Mouse (Mus musculus): ENCODE results near the gene Trim11. TPM values are rescaled to one million over a fixed set of nuclear protein-coding genes. Genes with fewer than 3 reads are reported as not detected.

Gene Trim11
- 19.2 and 23.0 TPM in 2 replicates for polyA plus RNA-seq (2014; fragmentation: Nextera tagmentation; extraction: Ambion mirVana)

GRCm38 (mm10) chr11:58978027-58978705, at the start of gene Trim11:
TSS of gene Trim11 (plus strand) at chr11:58978093.
- Histone ChIP-seq H3K9ac (ENCODE audit: low read depth, low read length) (peak within 1 kb of the TSS; percentile 93), H3K27me3 (replicated peaks; ENCODE audit: control insufficient read depth, insufficient read depth, low read length) (no peaks in the 10 kb centered on the region), H3K4me1 (ENCODE audit: control insufficient read depth, insufficient read depth, low read length) (peaks cover 20% of the 10 kb centered on the region), H3K9me3 (ENCODE audit: control insufficient read depth, low read length) (no peaks in the 10 kb centered on the region), H3K36me3 (ENCODE audit: control insufficient read depth, insufficient read depth, low read length) (peaks cover 18% of the 10 kb centered on the region), H3K4me3 (ENCODE audit: low read depth, low read length) (peak within 1 kb of the TSS; percentile 100), H3K27ac (replicated peaks; ENCODE audit: low read depth, low read length) (peak within 1 kb of the TSS; percentile 75), H3K4me2 (ENCODE audit: low read depth, low read length) (peak within 1 kb of the TSS; percentile 98)
- DNase-seq (ENCODE audit: low spot score) (peak; percentile 90), ATAC-seq (ENCODE audit: low read depth) (peak; percentile 69)
- 0% methylated on average over 60 of the region's 64 CpGs for WGBS

DNA sequence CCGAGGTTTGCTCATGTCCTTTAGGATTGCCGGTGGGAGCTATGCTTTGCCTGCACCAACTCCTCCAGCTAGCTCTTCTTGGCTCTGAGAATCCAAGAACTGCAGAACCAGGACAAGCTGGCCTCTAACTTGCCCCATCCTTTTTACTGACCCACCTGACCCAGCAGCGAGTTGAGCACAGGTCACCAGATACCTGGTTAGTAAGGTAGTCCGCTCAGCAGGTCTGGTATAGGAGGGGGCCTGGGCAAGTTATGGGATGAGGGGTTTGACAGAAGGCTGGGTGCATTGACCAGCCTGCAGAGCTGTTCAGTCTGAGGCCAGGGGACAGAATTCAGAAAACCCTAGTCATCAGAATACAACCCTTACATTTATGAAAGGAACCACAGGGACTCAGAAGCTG, 48.8 kb upstream of the Trim11 start:
- ATAC-seq (ENCODE audit: low read depth) (no peak), DNase-seq (ENCODE audit: low spot score) (no peak)
- WGBS = 60% methylated on average over 4 of the region's 4 CpGs
- Histone ChIP-seq H3K36me3 (ENCODE audit: control insufficient read depth, insufficient read depth, low read length) (peaks cover 31% of the 10 kb centered on the region), H3K4me2 (ENCODE audit: low read depth, low read length) (no peak overlapping the region), H3K4me1 (ENCODE audit: control insufficient read depth, insufficient read depth, low read length) (no peaks in the 10 kb centered on the region), H3K4me3 (ENCODE audit: low read depth, low read length) (no peak overlapping the region), H3K27me3 (replicated peaks; ENCODE audit: control insufficient read depth, insufficient read depth, low read length) (no peaks in the 10 kb centered on the region), H3K9ac (ENCODE audit: low read depth, low read length) (no peak overlapping the region), H3K9me3 (ENCODE audit: control insufficient read depth, low read length) (no peaks in the 10 kb centered on the region), H3K27ac (replicated peaks; ENCODE audit: low read depth, low read length) (no peak overlapping the region)

GRCm38 (mm10) chr11:58929641-58930040, 48.3 kb upstream of the Trim11 start:
- Histone ChIP-seq H3K9me3 (ENCODE audit: control insufficient read depth, low read length) (no peaks in the 10 kb centered on the region), H3K36me3 (ENCODE audit: control insufficient read depth, insufficient read depth, low read length) (peaks cover 37% of the 10 kb centered on the region), H3K4me1 (ENCODE audit: control insufficient read depth, insufficient read depth, low read length) (no peaks in the 10 kb centered on the region), H3K9ac (ENCODE audit: low read depth, low read length) (no peak overlapping the region), H3K27me3 (replicated peaks; ENCODE audit: control insufficient read depth, insufficient read depth, low read length) (no peaks in the 10 kb centered on the region), H3K27ac (replicated peaks; ENCODE audit: low read depth, low read length) (no peak overlapping the region), H3K4me2 (ENCODE audit: low read depth, low read length) (no peak overlapping the region), H3K4me3 (ENCODE audit: low read depth, low read length) (no peak overlapping the region)
- 45% methylated on average over 3 of the region's 3 CpGs for WGBS
- no peak for DNase-seq (ENCODE audit: low spot score)
- ATAC-seq (ENCODE audit: low read depth) = no peak

GRCm38 (mm10) chr11:58930254-58930653, 47.6 kb upstream of the Trim11 start:
- Histone ChIP-seq H3K9ac (ENCODE audit: low read depth, low read length) (no peak overlapping the region), H3K4me2 (ENCODE audit: low read depth, low read length) (no peak overlapping the region), H3K36me3 (ENCODE audit: control insufficient read depth, insufficient read depth, low read length) (peaks cover 40% of the 10 kb centered on the region), H3K9me3 (ENCODE audit: control insufficient read depth, low read length) (no peaks in the 10 kb centered on the region), H3K4me3 (ENCODE audit: low read depth, low read length) (no peak overlapping the region), H3K4me1 (ENCODE audit: control insufficient read depth, insufficient read depth, low read length) (no peaks in the 10 kb centered on the region), H3K27ac (replicated peaks; ENCODE audit: low read depth, low read length) (no peak overlapping the region), H3K27me3 (replicated peaks; ENCODE audit: control insufficient read depth, insufficient read depth, low read length) (no peaks in the 10 kb centered on the region)
- no peak for ATAC-seq (ENCODE audit: low read depth)
- no peak for DNase-seq (ENCODE audit: low spot score)
- WGBS = 93% methylated on average over 3 of the region's 3 CpGs

DNA sequence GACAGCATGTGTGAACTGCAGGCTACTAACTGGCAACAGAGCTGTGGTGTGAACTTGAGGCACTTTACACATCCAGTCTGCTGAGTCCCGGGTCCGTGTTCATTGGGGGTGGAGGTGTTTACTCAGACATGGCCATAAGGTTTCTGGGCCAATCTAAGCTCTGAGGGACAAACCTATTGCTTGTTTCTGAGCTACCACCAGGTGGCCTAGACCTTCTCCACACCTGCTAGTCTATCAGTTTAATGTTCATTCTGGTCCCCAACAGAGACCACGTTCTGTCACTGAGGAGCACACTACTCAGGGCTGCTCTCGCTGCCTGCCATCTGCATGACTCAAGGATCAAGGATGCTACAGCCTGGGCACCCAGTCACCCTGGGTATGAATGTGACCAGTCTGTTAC, 46.3 kb upstream of the Trim11 start:
- Histone ChIP-seq H3K9ac (ENCODE audit: low read depth, low read length) (no peak overlapping the region), H3K27me3 (replicated peaks; ENCODE audit: control insufficient read depth, insufficient read depth, low read length) (no peaks in the 10 kb centered on the region), H3K36me3 (ENCODE audit: control insufficient read depth, insufficient read depth, low read length) (peaks cover 53% of the 10 kb centered on the region), H3K4me1 (ENCODE audit: control insufficient read depth, insufficient read depth, low read length) (no peaks in the 10 kb centered on the region), H3K9me3 (ENCODE audit: control insufficient read depth, low read length) (no peaks in the 10 kb centered on the region), H3K27ac (replicated peaks; ENCODE audit: low read depth, low read length) (no peak overlapping the region), H3K4me2 (ENCODE audit: low read depth, low read length) (no peak overlapping the region), H3K4me3 (ENCODE audit: low read depth, low read length) (no peak overlapping the region)
- 80% methylated on average over 4 of the region's 4 CpGs for WGBS
- DNase-seq (ENCODE audit: low spot score) = no peak
- ATAC-seq (ENCODE audit: low read depth) = no peak

DNA sequence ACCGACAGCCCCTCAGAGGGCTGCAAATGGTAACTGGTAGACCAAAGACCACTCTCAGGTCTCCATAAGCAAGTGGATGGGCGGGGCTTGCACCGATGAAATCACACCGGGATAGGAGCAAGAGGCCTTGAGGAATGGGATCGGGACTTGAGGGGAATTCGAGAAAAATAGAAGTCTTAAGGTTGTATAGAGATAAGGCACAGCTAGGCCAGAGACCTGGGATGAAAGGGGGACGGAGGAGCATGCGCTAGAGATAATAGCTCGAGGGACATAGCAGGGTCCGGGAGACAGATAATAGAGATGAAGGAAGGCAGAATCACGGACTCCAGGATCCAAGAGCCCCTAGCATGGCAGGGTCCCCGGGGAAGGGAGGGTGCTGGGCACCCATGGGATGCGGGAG, 40.0 kb upstream of the Trim11 start:
- H3K9me3 ChIP-seq (ENCODE audit: control insufficient read depth, low read length) = no peaks in the 10 kb centered on the region
- peak overlapping the region; percentile 98 for H3K4me3 ChIP-seq (ENCODE audit: low read depth, low read length)
- under 1% methylated on average over 13 of the region's 13 CpGs for WGBS
- H3K4me2 ChIP-seq (ENCODE audit: low read depth, low read length) = peak overlapping the region; percentile 76
- H3K4me1 ChIP-seq (ENCODE audit: control insufficient read depth, insufficient read depth, low read length) = peaks cover 13% of the 10 kb centered on the region
- H3K27ac ChIP-seq (replicated peaks; ENCODE audit: low read depth, low read length) = peak overlapping the region; percentile 94
- H3K27me3 ChIP-seq (replicated peaks; ENCODE audit: control insufficient read depth, insufficient read depth, low read length) = no peaks in the 10 kb centered on the region
- peak overlapping the region; percentile 96 for H3K9ac ChIP-seq (ENCODE audit: low read depth, low read length)
- peak; percentile 22 for DNase-seq (ENCODE audit: low spot score)
- peaks cover 38% of the 10 kb centered on the region for H3K36me3 ChIP-seq (ENCODE audit: control insufficient read depth, insufficient read depth, low read length)
- ATAC-seq (ENCODE audit: low read depth) = no peak

DNA sequence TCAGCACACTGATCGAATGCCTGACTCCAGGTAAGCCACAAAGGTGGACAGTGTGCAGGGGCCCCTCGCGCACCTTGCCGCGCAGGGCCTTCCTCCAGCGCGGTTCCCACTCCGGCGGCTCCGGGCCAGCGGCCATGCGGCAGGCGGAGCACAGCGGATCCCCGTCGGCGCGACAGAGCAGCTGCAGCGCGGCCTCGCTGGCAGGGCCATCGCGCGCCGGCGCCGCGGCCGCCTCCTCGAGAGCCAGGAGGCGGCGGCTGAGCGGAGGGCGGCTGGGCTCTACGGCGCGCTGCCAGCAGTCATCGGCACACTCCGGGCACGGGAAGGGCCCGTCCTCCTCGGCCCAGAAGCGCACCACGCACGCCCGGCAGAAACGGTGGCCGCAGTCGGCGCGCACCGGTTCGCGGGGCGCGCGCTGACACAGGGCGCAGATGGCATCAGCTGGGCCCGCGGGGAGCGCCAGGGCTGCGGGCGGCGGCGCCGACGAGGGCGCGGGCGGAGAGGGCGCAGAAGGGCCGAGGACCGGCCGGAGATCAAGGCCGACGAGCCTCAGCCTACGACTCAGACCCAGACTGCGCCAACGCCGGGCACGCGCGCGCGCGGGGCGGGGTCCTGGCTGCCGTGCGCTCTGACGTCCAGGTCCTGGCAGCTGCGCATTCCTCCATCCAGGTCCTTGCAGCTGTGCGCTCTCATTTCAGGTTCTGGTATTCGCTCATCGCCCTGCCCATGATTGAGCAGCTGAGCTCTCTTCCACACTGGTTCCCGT, 39.4 kb upstream of the Trim11 start, which contains the start of gene Rnf187:
TSS of gene Rnf187 (minus strand) at position 595 of the 766 bp plus-strand sequence.
- WGBS = under 1% methylated on average over 34 of the region's 95 CpGs
- H3K9ac ChIP-seq (ENCODE audit: low read depth, low read length) = peak within 1 kb of the TSS; percentile 96
- H3K27ac ChIP-seq (replicated peaks; ENCODE audit: low read depth, low read length) = peak within 1 kb of the TSS; percentile 94
- no peaks in the 10 kb centered on the region for H3K27me3 ChIP-seq (replicated peaks; ENCODE audit: control insufficient read depth, insufficient read depth, low read length)
- H3K4me3 ChIP-seq (ENCODE audit: low read depth, low read length) = peak within 1 kb of the TSS; percentile 98
- DNase-seq (ENCODE audit: low spot score) (peak; percentile 96), ATAC-seq (ENCODE audit: low read depth) (peak; percentile 99)
- peak within 1 kb of the TSS; percentile 76 for H3K4me2 ChIP-seq (ENCODE audit: low read depth, low read length)
- H3K9me3 ChIP-seq (ENCODE audit: control insufficient read depth, low read length) = no peaks in the 10 kb centered on the region
- peaks cover 13% of the 10 kb centered on the region for H3K4me1 ChIP-seq (ENCODE audit: control insufficient read depth, insufficient read depth, low read length)
- H3K36me3 ChIP-seq (ENCODE audit: control insufficient read depth, insufficient read depth, low read length) = peaks cover 32% of the 10 kb centered on the region

DNA sequence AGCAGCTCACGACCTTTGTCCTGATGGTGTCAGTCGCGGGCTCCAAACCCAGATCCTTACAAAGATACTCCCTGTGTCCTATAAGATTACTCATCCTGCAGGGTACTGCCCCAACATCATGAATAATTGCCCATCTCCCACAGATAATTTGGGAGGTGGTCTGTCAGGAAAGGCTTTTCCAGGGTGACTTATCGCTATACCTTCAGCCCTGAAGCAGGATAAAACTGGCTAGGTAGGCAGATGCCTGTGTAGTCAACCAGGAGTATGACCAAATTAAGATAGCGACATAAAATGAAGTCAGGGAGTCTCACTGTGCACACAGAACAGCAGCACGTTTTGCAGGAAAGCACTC, 38.8 kb upstream of the Trim11 start:
- ATAC-seq (ENCODE audit: low read depth) (no peak), DNase-seq (ENCODE audit: low spot score) (no peak)
- H3K9me3 ChIP-seq (ENCODE audit: control insufficient read depth, low read length) = no peaks in the 10 kb centered on the region
- H3K36me3 ChIP-seq (ENCODE audit: control insufficient read depth, insufficient read depth, low read length) = peaks cover 26% of the 10 kb centered on the region
- H3K27me3 ChIP-seq (replicated peaks; ENCODE audit: control insufficient read depth, insufficient read depth, low read length) = no peaks in the 10 kb centered on the region
- peak overlapping the region; percentile 96 for H3K9ac ChIP-seq (ENCODE audit: low read depth, low read length)
- 16% methylated on average over 6 of the region's 6 CpGs for WGBS
- H3K27ac ChIP-seq (replicated peaks; ENCODE audit: low read depth, low read length) = peak overlapping the region; percentile 94
- peaks cover 13% of the 10 kb centered on the region for H3K4me1 ChIP-seq (ENCODE audit: control insufficient read depth, insufficient read depth, low read length)
- peak overlapping the region; percentile 98 for H3K4me3 ChIP-seq (ENCODE audit: low read depth, low read length)
- peak overlapping the region; percentile 76 for H3K4me2 ChIP-seq (ENCODE audit: low read depth, low read length)

Data from embryonic facial prominence, embryonic 14.5 days (tissue).